Mouse (Mus musculus): ENCODE results near the gene Gpr15. TPM values are rescaled to one million over a fixed set of nuclear protein-coding genes. Genes with fewer than 3 reads are reported as not detected.
A peak's percentile ranks its signal among the peaks of the same experiment; 100 is the strongest.

Gpr15 gene
- polyA plus RNA-seq, 1 experiment from 2014 or later = not detected

DNA sequence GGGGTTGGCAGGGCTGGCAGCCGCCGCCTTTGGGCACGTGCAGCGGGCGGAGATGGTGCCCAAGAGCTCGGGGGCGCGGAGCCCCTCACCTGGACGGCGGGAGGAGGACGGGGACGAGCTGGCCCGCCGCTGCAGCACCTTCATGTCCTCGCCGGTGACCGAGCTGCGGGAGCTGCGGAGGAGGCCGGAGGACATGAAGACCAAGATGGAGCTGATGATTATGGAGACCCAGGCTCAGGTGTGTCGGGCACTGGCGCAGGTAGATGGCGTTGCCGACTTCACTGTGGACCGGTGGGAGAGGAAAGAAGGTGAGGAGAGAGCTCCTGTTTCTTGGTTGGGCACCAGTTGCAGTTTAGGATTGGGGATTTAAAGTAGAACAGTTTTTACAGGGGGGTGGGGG is 48.2 kb downstream of the Gpr15 start:
- H3K27me3 ChIP-seq (ENCODE audit: control insufficient read depth, insufficient read depth, low read length) = no peaks in the 10 kb centered on the region
- peak; percentile 33 for ATAC-seq (ENCODE audit: low FRiP score, low TSS enrichment)
- no peaks in the 10 kb centered on the region for H3K9me3 ChIP-seq (ENCODE audit: control insufficient read depth, low read length)
- peak overlapping the region; percentile 84 for H3K4me2 ChIP-seq (replicated peaks; ENCODE audit: low read depth, low read length)
- H3K4me1 ChIP-seq (ENCODE audit: control insufficient read depth, insufficient read depth, low read length) = peaks cover 7% of the 10 kb centered on the region; the same call in 1 of the 2 replicates
- under 1% methylated on average over 25 of the region's 25 CpGs for WGBS
- H3K36me3 ChIP-seq (ENCODE audit: control insufficient read depth, insufficient read depth, low read length) = peaks cover 21% of the 10 kb centered on the region
- H3K9ac ChIP-seq (ENCODE audit: low read depth, low read length) = peak overlapping the region; percentile 90
- peak overlapping the region; percentile 73 for H3K27ac ChIP-seq (ENCODE audit: low read depth, low read length)
- H3K4me3 ChIP-seq (ENCODE audit: low read length) = peak overlapping the region; percentile 91

GRCm38 (mm10) chr16:58669917-58670630 is 48.8 kb downstream of the Gpr15 start, which contains the start of gene Cpox:
Cpox (plus strand) TSS chr16:58670292.
- under 1% methylated on average over 48 of the region's 51 CpGs for WGBS
- H3K4me2 ChIP-seq (replicated peaks; ENCODE audit: low read depth, low read length) = peak within 1 kb of the TSS; percentile 84
- peak within 1 kb of the TSS; percentile 91 for H3K4me3 ChIP-seq (ENCODE audit: low read length)
- H3K27ac ChIP-seq (ENCODE audit: low read depth, low read length) = peak within 1 kb of the TSS; percentile 73
- H3K9ac ChIP-seq (ENCODE audit: low read depth, low read length) = peak within 1 kb of the TSS; percentile 90
- peaks cover 7% of the 10 kb centered on the region; the same call in 1 of the 2 replicates for H3K4me1 ChIP-seq (ENCODE audit: control insufficient read depth, insufficient read depth, low read length)
- H3K36me3 ChIP-seq (ENCODE audit: control insufficient read depth, insufficient read depth, low read length) = peaks cover 16% of the 10 kb centered on the region
- H3K9me3 ChIP-seq (ENCODE audit: control insufficient read depth, low read length) = no peaks in the 10 kb centered on the region
- ATAC-seq (ENCODE audit: low FRiP score, low TSS enrichment) = peak; percentile 99
- H3K27me3 ChIP-seq (ENCODE audit: control insufficient read depth, insufficient read depth, low read length) = no peaks in the 10 kb centered on the region

DNA sequence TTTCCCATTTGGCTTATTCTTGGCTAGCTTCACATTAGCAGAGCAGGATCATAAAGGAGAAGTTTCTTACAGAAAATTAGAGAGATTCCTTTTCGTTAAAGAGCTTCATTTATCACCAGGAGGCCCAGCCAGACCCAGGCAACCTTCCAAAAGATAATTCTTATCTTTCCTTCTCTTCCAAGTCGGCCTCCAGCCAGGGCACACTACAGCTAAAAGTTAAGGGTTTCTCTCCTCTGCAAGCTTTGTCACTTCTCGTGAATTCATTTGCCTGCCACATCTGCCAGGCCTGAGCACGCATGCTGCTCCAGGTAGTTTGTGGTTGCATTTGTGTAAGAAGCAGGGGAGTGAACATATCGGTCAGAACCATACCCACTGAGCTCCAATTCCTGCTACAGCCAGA is 49.6 kb downstream of the Gpr15 start:
- Histone ChIP-seq H3K9me3 (ENCODE audit: control insufficient read depth, low read length) (no peaks in the 10 kb centered on the region), H3K9ac (ENCODE audit: low read depth, low read length) (no peak overlapping the region), H3K4me2 (replicated peaks; ENCODE audit: low read depth, low read length) (peak overlapping the region; percentile 84), H3K4me3 (ENCODE audit: low read length) (no peak overlapping the region), H3K4me1 (ENCODE audit: control insufficient read depth, insufficient read depth, low read length) (peaks cover 7% of the 10 kb centered on the region; the same call in 1 of the 2 replicates), H3K27me3 (ENCODE audit: control insufficient read depth, insufficient read depth, low read length) (no peaks in the 10 kb centered on the region), H3K27ac (ENCODE audit: low read depth, low read length) (no peak overlapping the region), H3K36me3 (ENCODE audit: control insufficient read depth, insufficient read depth, low read length) (peaks cover 8% of the 10 kb centered on the region)
- ATAC-seq (ENCODE audit: low FRiP score, low TSS enrichment) = no peak
- WGBS = 66% methylated on average over 5 of the region's 5 CpGs

DNA sequence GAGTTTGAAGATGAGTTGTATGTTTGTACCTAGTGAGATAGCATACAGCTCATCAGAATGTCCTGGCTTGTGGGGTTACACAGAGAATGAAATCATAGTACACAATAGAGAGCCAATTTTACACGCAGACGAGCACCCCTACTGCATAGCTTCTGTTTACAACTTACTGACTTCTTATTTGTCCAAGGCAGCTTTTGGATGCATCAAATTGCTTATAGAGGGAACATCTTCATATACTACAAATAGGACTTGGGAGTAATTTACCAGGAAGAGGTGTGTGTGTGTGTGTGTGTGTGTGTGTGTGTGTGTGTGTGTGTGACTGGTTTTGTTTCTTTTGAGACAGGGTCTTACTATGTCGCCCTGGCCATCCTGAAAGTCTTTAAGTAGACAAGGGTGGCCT is 50.3 kb downstream of the Gpr15 start:
- peaks cover 2% of the 10 kb centered on the region; the same call in 1 of the 2 replicates for H3K36me3 ChIP-seq (ENCODE audit: control insufficient read depth, insufficient read depth, low read length)
- H3K4me1 ChIP-seq (ENCODE audit: control insufficient read depth, insufficient read depth, low read length) = peaks cover 7% of the 10 kb centered on the region; the same call in 1 of the 2 replicates
- WGBS = 89% methylated on average over 3 of the region's 3 CpGs
- no peaks in the 10 kb centered on the region for H3K9me3 ChIP-seq (ENCODE audit: control insufficient read depth, low read length)
- no peak overlapping the region for H3K27ac ChIP-seq (ENCODE audit: low read depth, low read length)
- H3K9ac ChIP-seq (ENCODE audit: low read depth, low read length) = no peak overlapping the region
- H3K4me2 ChIP-seq (replicated peaks; ENCODE audit: low read depth, low read length) = no peak overlapping the region
- H3K4me3 ChIP-seq (ENCODE audit: low read length) = no peak overlapping the region
- ATAC-seq (ENCODE audit: low FRiP score, low TSS enrichment) = no peak
- no peaks in the 10 kb centered on the region for H3K27me3 ChIP-seq (ENCODE audit: control insufficient read depth, insufficient read depth, low read length)

Small RNA genes lying within 50 kb of the gene (microRNA-seq; reads per million reads assigned to microRNA genes)
- not detected for gene Gm27564

Other genes with a start within 250 kb of the Gpr15 start
- 46.9 and 56.9 TPM in 2 replicates for gene St3gal6, start 194.8 kb downstream of the Gpr15 start, polyA plus RNA-seq (2014; fragmentation: Nextera tagmentation; extraction: Ambion mirVana)
- not detected in 2 replicates for gene Gm813, start 102.1 kb downstream of the Gpr15 start, polyA plus RNA-seq (2014; fragmentation: Nextera tagmentation; extraction: Ambion mirVana)
- gene E330017A01Rik, start 80.3 kb downstream of the Gpr15 start, polyA plus RNA-seq (2014; fragmentation: Nextera tagmentation; extraction: Ambion mirVana) = 0.17 and 0.39 TPM in 2 replicates
- gene Cpox, start 48.8 kb downstream of the Gpr15 start, polyA plus RNA-seq (2014; fragmentation: Nextera tagmentation; extraction: Ambion mirVana) = 22.3 and 29.6 TPM in 2 replicates
- gene Cldnd1, start 8.8 kb upstream of the Gpr15 start, polyA plus RNA-seq (2014; fragmentation: Nextera tagmentation; extraction: Ambion mirVana) = 106 and 125 TPM in 2 replicates
- gene Olfr172, start 44.1 kb upstream of the Gpr15 start, polyA plus RNA-seq (2014; fragmentation: Nextera tagmentation; extraction: Ambion mirVana) = not detected in 2 replicates
- not detected in 2 replicates for gene Olfr173, start 81.2 kb upstream of the Gpr15 start, polyA plus RNA-seq (2014; fragmentation: Nextera tagmentation; extraction: Ambion mirVana)
- not detected in 2 replicates for gene Olfr175-ps1, start 107.7 kb upstream of the Gpr15 start, polyA plus RNA-seq (2014; fragmentation: Nextera tagmentation; extraction: Ambion mirVana)
- not detected in 2 replicates for gene Olfr177, start 155.7 kb upstream of the Gpr15 start, polyA plus RNA-seq (2014; fragmentation: Nextera tagmentation; extraction: Ambion mirVana)
- not detected in 2 replicates for gene Olfr178, start 173.0 kb upstream of the Gpr15 start, polyA plus RNA-seq (2014; fragmentation: Nextera tagmentation; extraction: Ambion mirVana)
- not detected in 2 replicates for gene Olfr181, start 209.7 kb upstream of the Gpr15 start, polyA plus RNA-seq (2014; fragmentation: Nextera tagmentation; extraction: Ambion mirVana)
- not detected in 2 replicates for gene Olfr180, start 210.3 kb upstream of the Gpr15 start, polyA plus RNA-seq (2014; fragmentation: Nextera tagmentation; extraction: Ambion mirVana)